Mouse (Mus musculus) liver, adult (tissue): ENCODE measurements around the gene Hic2.

ENCODE experiments used
- GATA4 ChIP-seq: IDR thresholded peaks from 2 replicates; pipeline ENCODE4 v1.6.1; 2014; ENCODE audit warnings: mild to moderate bottlenecking, low read length; ENCODE audit not compliant: insufficient replicate concordance

Gene Hic2

DNA sequence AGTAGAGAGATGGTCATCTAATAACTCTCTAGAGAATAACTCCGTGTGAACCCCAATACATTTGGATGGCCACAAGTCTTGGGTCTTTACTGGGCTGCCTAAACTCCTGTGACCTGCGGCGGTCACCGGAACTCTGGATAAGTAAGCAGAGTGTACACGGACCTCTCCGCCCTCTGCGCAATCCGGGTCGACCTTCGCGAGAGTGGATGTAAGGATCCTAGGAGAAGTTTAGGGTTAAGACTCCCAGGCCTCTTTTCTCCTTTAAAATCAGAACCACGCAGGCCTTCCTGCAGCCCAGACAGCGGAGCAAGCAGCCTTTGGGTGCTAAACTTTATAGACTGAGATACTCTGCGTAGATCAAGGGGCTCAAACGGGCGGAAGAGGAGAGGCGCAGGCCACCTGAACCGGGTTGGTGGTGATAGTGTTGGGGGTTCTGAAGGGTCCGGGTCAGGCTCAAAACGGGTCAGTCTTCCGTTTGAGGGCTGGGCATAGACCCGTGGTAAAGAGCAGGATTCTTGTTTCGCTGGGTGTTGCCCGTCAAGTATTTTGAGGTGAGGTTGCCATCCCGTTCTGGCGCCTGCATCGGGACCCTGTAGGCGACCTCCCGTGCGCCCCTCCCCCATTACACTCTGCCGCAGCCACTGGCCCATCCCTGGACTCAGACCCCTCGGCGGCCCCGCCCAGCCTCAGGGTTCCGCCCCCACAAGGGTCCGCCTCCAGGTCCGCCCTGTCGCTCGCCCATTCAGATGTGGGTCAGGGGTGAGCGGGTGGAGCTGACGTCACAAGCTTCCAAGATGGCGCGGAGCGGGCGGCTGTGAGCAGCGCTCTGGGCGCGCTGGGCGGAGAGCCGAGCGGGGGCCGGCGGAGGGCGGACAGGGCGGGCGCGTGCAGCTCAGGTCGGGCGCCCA is at the start of gene Hic2:
Hic2 (plus strand) TSS at position 779 of the 908 bp plus-strand sequence.
- TF ChIP-seq GATA4: no peak

- TF ChIP-seq GATA4: no peak
These were observed 47.9 kb upstream of the Hic2 start for GRCm38 (mm10) chr16:17185475-17185874.

DNA sequence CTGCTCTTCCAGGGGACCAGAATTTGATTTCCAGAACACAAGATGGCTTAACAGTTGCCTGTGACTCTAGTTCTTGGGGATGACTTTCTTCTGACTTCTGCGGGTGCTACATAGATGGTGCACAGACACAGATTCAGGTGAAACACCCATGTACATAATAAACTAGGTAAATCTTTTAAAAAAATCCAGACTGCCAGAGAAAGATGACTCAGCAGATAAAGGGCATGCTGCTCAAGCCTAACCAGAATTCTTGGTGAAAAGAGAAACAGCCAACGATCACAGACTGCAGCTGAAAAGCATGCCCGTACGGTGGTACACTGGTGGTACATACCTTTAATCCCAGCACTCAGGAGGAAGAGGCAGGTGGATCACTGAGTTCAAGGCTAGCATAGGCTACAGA is 39.5 kb upstream of the Hic2 start:
- no peak for TF ChIP-seq GATA4

GRCm38 (mm10) chr16:17200121-17200952 is 33.0 kb upstream of the Hic2 start:
- TF ChIP-seq GATA4: no peak

DNA sequence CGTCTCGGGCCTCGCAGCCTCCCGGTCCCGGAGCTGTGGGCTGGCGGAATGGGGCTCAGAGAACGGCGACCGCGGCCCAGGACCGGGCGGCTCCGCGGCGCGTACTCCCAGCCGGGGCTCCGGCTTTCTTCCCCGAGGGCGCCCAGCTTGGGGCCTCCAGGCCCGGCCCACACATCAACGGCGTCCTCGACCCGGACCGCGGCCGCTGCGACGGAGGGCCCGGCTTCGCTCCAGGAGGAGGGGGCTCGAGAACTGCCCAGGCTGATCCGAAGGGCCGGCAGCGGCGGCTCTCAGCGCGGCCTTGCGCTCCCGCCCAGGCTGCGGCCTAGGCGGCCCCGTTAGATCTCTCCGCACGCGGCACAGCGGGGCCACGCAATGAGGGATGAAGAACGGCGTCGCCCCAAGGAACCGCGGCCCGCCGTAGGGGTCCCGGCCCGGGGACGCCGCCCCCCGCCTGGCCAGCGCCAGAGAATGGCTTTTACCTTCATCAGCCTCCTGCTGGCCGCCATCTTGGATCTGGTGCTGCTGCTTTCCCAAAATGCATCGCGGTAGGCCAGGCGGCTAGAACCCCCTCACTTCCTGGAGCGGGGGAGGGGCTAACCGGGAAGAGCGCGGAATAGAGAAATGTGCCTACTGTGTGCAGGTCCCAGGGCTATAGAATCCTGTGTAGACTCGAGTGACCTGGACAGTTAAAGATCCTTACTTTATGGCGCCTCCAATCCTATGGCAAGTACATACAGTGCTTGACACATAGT is 32.2 kb upstream of the Hic2 start:
- peak; percentile 6; the same call in 1 of the 2 replicates for TF ChIP-seq GATA4

DNA sequence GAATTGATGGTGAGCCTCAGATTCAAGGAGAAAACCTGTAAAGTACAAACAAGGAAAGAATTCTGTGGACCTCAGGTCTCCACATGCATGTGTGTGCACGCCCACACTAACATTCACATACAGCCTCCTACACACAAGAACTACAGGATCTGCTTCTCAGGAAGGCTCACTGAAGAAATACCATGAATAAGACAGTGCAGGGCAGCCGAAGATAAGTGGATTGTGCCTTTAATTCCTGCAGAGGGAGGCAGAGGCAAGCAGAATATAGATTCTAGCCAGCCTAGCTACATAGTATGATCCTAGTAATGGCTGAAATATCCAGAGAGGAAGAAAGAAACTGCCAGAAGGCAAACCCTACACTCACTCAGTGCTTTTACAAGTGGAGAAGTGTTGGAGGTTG is 31.4 kb upstream of the Hic2 start:
- no peak for TF ChIP-seq GATA4

DNA sequence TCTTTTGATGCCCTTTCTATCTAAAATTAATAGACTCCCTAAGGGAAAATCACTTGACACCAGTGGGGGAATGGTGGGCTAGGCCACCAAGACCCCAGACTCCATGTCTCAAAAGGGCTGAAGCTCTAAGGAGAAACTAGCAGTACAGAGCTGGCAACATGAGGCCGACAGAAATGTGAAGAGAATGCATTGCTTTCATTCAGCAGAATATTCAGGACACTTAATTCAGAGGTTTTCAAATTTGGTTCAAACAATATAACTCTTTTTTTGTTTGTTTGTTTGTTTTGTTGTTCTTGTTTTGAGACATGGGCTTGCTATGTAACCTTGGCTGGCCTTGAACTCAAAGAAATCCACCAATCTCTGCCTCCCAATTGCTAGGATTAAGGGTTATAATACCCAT is 30.8 kb upstream of the Hic2 start, which contains the start of gene Ube2l3:
Ube2l3 (minus strand) TSS at position 101 of the 400 bp plus-strand sequence.
- no peak for TF ChIP-seq GATA4

DNA sequence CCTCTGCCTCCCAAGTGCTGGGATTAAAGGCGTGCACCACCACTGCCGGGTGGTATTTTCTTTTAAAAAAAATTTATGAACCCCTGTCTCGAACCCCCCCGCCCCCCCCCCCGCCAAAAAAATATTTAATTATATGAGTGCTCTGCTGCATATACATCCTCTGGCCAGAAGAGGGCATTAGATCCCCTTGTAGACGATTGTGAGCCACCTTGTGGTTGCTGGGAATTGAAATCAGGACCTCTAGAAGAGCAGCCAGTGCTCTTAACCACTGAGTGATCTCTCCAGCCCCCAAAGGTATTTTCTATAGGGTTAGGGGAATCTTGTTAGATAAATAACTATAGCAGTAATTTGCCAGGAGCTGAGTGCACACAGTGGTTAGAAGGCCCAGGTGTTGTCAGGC is 28.4 kb upstream of the Hic2 start:
- no peak for TF ChIP-seq GATA4

DNA sequence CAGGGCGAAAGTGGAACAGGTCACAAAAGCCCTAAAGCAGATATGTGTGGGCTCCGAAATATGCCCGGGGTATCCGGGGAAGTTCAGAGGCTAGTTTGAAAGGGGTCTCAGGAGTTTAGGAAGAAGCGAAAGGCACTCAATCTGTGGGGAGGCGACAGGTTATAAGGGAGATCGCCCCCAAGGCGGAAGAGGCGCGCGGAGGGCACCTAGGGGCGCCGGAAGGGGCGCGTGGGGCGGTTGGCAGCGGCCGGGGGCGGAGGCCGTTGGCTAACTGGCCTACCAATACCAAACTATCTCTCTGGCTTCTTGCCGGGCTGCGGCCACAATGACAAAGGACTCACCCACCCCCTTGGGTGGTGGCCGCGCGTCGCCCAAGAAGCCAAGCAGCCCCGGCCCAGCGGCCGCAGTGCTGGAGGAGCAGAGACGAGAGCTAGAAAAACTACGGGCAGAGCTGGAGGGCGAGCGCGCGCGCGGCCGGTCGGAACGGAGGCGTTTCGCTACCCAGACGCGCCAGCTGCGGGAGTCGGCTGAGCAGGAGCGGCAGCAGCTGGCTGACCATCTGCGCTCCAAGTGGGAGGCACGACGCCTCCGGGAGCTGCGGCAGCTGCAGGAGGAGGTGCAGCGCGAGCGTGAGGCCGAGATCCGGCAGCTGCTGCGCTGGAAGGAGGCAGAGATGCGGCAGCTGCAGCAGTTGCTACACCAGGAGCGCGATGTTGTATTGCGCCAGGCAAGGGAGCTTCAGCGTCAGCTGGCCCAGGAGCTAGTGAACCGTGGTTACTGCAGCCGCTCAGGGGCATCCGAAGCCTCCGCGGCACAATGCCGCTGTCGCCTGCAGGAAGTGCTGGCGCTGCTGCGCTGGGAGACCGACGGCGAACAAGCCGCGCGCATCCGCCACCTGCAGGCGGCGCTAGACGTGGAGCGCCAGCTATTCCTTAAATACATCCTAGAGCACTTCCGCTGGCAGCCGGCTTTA is 24.7 kb upstream of the Hic2 start, which contains the start of gene Rimbp3:
Rimbp3 (plus strand) TSS at position 215 of the 973 bp plus-strand sequence.
- no peak for TF ChIP-seq GATA4

DNA sequence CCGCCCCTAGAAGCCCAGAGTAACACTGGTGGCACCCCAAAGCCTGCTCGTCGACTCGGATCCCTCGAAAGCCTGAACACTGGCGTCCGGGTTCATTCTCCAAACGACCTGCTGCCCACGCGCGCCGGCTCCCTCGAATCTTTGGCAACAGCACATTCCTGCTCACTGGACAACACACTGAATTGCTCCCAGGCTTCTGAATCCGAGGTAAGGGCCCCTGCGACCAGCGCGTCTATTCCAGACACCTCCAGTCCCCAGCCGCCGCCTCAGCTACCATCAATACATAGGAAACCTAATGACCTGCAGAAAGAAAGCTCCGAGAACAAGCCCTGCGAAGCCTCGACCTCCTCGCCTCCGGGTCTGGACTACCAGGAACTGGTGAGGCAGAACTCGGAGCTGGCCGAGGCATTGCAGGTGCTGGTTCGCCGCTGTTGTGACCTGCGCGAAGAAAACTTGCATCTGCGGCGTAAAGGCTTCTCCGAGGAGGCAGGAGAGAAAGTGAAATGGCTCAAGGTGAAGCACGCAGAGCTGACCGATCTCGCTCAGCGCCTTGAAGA is 23.9 kb upstream of the Hic2 start:
- no peak for TF ChIP-seq GATA4

DNA sequence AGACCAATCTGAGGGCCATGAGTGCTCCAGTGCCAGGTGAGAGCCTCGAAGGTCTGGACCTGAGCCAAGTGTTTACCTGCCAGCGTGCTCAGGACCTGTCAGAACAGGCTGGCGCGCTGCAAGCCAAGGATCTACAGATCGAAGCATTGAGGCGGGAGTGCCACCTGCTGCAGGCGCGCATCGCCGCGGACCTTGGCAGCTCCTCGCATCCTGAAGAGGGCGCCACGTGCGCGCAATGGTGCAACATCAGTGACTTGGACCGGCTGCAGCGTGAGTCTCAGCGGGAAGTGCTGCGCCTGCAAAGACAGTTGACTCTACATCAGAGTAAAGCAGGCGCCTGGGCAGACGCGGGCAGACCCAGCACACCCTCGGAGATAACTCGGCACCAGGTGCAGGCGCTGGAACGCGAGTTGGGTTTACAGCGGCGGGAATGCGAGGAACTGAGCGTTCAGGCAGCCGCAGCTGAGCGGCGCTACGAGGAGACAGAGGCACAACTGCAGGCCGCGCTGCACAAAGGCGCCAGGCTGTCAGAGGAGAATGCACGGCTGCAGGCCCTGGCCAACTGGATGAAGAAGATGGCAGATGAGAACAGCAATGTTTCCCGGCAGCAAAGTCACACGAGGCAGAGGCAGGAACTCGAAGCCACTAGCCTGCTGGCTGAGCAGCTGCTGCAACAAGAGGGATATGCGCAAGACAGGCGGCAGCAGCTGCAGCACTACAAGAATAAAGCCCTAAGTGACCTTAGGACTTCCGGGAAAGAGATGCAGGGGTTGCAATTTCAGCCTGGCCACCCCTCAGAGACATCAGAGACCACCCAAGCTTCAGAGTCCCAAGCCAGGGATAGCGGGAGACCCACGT is 23.2 kb upstream of the Hic2 start:
- no peak for TF ChIP-seq GATA4

- no peak for TF ChIP-seq GATA4
These were observed 16.3 kb upstream of the Hic2 start for GRCm38 (mm10) chr16:17216934-17217633.
